Mouse (Mus musculus) cerebellum, adult 9-11 months (tissue): Measurements from ENCODE around the gene Hes6.

Experiments
- DNase-seq: peaks from one replicate; pipeline ENCODE4 v3.0.0; 2022

Hes6 gene

DNA sequence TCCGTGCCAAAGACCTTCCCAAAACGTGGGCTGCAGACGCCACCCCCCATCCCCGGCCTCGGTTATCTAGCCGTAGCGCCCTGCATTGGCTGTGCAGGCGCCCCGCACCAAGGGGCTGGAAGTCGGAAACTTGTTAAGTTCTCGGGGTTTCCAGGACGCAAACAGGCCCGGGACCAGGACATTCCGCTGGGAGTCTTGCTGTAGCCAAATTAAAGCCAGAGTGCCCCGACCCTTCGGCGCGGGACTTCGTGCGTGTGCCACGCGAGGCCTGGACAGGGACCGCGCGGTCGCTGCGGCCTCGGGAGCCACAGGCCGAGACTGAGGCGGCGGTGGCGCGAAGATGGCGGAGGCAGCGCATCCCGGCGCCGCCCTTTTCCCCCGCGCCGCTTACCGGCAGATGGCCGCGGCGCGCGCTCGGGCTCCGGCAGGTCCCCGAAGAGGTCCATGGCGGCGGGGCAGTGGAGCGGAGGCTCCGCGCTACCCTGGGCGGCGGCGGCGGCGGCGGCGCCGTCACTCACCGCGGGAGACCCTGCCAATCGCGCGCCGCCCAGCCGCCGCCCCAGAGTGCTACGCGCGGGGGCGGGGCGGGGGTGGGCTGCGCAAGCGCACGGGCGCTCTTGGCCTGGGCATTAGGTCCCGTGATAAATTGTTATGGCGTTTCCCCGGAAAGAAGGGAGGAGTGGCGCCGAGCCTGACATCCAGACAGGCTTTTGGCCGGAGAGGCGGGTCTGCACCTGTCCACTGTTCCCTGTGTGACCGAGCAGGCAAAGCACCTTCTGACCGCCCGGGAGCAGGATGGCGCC is 15.4 kb downstream of the Hes6 start, which contains the start of gene Ilkap:
Ilkap (minus strand) TSS at position 556 of the 803 bp plus-strand sequence.
- peak; percentile 92 for DNase-seq

DNA sequence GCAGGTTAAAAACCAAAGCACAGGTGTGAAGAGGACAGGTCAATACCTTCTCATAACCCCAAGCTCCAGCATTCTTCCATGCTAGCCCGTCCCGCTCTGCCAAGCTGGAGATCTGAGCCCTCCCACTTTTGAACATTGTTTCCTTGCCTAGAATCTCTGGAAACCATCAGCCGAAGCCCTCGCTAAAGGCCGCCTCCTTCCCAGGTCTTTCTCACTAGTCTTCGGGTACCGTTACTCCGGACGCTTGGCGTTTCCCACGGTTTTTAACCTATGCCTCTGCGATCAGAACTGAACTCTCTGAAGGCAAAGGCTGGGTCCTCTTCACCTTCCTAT is 15.9 kb downstream of the Hes6 start:
- no peak for DNase-seq

GRCm38 (mm10) chr1:91390369-91390768 is 23.5 kb downstream of the Hes6 start:
- no peak for DNase-seq

DNA sequence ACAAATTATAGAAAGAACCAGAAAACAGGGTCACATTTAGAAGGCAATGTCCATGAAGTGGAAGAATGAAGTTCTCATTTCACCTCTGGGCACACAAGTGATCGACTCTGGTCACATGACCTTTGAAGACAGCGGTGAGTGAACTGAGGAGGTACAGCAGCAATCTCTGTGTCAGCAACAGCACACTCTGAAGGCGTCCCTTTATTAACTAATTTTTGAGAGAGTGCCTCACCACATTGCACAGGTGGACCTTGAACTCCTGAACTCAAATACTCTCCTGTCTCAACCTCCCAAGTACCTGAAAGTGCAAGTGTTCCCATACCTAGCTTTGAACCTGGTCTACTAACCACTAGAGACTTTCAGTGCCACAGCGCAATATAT is 32.8 kb downstream of the Hes6 start:
- DNase-seq = no peak

- peak; percentile 51 for DNase-seq
These were observed 33.3 kb downstream of the Hes6 start for GRCm38 (mm10) chr1:91380453-91381090.

GRCm38 (mm10) chr1:91373414-91373835 is 40.4 kb downstream of the Hes6 start:
- no peak for DNase-seq

- DNase-seq = no peak
These were observed 43.8 kb downstream of the Hes6 start for GRCm38 (mm10) chr1:91370055-91370454.

GRCm38 (mm10) chr1:91369408-91369807 is 44.4 kb downstream of the Hes6 start:
- no peak for DNase-seq

DNA sequence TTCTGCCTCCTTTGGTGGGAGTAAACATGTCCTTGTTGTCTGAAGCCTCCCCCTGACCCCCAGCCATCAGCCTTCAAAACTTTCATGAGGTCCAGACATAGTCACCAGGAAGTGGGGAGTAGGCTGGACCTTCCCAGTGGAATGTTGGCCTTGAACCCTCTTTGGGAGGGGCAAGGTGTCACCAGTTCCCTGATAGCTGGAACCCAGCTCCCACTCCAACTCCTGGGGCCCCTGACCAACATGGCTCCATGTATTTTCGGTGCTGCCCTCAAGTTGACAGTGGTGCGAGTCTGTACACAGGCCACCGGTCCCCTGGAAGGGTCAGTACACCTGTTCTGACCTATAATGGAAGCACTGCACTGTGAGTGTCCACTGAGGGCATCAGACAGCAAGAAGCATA is 46.5 kb downstream of the Hes6 start:
- DNase-seq = no peak

DNA sequence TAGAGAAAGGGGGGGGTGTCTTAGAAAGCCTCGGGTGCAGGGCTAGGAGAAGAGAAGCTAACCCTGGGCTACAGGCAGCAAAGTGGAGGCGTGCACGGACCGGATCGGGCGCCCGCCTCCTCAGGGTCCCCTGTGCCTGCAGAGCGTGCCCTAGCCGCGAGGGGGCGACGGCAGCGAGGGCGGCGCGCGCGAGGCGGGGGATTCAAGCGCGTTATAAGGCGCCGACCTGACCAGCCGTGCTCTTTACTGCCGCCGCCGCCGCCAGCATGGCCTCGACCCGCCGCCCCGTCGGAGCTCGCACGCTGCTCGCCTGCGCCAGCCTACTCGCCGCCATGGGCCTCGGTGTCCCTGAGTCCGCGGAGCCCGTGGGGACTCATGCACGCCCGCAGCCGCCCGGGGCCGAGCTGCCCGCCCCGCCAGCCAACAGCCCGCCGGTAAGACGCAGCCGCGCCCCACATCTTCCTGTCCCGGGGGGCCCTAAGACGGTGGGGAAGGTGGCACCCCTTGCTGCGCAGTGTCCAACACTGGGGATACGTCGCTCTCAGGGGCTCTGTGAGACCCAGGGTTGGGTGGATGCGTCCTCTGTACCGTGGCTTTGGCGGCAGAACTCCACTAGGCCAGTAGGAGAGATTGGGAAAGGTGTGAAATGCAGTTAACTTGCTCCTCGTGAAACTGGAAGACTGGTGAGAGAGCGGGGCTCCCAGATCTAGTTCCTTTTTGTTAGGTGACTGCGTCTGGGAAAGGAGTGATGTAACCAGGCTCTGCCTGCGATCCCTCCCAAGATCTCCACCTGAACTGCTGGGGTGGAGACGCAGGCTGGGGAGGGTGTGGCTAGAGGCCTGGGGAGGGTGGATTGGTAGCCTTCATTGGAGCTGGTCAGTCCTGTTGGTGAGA is 47.4 kb downstream of the Hes6 start, which contains the start of gene Erfe:
Erfe (plus strand) TSS at position 216 of the 894 bp plus-strand sequence.
- no peak for DNase-seq

GRCm38 (mm10) chr1:91365816-91366214 is 48.0 kb downstream of the Hes6 start:
- no peak for DNase-seq

GRCm38 (mm10) chr1:91364822-91365644 is 48.8 kb downstream of the Hes6 start:
- no peak for DNase-seq

DNA sequence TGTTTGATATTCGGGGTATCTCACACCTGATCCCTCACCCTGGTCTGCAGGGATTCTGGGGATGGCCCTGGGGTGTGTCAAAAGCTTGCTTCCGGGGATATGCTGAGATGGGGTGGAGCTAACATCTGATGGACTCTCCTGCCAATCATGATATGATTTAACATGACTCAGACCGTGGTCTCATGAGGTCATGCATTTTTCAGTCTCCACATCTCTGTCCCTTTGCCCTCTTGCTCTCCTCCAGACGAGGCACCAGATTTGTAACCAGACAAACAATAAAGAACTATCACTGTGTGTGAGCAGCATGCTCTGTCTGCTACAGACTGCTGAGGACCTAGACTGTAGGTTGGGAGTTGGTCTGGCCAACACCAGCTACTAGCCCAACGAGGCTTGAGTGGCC is 51.7 kb downstream of the Hes6 start:
- DNase-seq = no peak
